Mouse (Mus musculus): ENCODE data around the gene Ly6g6f.
"Not testable (repeated sequence)": the region's sequence is repeated elsewhere in the genome, so short reads cannot be mapped to it uniquely, and the experiment has no call there.

Gene Ly6g6f

DNA sequence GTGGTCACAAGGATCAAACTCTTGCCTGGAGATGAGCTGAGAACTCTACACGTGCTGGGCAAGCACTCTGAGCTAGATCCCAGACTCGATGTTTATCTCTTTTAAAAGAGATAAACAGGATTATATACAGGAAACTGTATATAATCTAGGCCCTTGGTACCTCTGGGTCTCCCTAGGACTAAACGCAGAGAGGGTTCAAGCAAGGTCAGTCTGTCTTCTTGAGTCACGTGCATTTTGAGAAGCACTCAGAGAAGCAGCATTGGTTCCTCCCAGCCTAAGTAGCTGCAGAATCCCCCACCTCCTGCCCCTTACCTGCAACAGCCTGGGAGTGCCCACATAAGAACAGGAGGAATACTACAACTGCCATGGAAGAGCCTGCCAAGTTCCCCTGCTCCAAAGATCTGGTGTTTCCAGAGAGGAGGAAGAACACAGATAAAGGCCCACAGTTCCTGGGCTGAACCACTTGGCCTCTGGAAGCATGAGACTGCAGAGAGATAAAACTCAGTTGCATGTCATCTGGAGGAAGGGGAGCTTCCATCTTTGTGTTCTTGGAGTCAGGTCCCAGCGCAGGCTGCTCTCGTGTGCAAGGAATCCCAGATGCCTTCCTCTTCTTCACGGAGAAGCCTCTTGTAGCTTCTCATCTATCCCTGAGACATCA, at the start of gene Ly6g6f:
Ly6g6f (minus strand) TSS at position 403 of the 658 bp plus-strand sequence.
- no peak for DNase-seq (ENCODE audit: low read depth, low spot score)

DNA sequence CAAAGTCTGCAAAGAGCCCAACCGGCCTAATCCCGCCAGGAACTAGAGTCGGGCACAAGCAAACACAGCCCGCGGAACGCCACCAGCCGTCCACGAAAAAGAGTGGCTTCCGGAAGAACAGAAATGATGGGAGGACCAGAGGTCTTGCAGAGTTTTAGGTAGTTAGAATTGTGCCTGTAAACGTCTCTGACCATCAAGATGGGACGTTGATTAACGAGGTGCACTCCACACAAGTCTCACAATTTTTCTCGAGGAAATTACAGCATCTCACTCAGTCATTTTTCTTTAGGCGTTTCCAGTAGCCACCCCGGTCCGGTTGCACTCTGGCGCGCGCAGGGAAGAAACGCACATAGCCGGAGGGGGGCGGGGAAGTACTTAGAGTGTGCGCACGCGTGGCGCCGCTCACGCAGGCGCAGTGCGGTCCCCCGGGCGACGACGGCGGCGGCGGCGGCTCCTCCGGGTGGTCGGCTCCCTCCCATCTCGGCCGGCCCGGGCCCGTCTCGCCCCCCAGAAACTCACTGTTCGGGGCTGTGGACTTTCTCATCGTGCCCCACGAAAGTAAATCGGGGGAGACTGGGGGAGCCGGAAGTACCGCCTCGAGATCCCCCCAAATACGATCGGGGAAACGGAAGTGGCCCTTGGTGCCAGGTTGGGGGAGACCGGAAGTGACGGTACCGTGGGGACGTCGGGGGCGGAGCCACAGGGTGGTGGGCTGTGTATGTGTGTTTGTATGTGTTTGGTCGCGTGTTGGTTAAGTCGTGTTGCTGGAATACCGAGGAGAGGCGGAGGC, 49.6 kb upstream of the Ly6g6f start, which contains the start of gene Bag6:
Bag6 (plus strand) TSS at position 378 of the 790 bp plus-strand sequence.
- peak; percentile 90 for DNase-seq (ENCODE audit: low read depth, low spot score)

DNA sequence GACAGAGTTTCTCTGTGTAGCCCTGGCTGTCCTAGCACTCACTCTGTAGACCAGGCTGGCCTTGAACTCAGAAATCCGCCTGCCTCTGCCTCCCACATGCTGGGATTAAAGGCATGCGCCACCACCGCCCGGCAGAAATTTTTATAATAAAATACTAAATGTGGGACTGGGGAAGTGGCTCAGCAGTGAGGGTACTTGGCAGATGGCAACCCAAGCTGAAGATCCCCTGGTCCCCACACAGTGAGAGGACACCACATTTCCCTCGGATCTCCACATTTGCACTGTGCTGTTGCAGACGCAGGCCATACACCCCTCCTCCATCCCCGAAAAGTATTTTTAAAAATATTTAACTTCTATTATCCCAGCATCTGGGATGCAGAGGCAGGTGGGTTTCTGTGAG, 48.1 kb upstream of the Ly6g6f start:
- DNase-seq (ENCODE audit: low read depth, low spot score): no peak

DNA sequence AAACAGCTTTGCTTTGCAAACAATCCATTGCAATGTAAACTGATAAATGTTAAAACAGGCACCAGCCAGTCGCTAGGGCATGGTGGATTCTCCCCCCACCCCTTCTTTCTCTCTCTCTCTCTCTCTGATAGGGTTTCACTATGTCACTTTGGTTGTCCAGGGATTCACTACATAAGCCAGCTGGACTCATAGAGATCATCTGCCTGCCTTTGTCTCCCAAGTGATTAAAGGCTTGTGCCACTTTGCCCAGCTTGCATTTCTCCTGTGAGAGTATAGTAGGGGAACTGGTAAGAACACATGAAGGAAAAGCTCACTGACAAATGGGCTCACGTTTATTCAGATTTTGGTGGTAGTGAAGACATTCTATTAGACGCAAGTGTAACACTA, 46.8 kb upstream of the Ly6g6f start:
- DNase-seq (ENCODE audit: low read depth, low spot score): no peak

DNA sequence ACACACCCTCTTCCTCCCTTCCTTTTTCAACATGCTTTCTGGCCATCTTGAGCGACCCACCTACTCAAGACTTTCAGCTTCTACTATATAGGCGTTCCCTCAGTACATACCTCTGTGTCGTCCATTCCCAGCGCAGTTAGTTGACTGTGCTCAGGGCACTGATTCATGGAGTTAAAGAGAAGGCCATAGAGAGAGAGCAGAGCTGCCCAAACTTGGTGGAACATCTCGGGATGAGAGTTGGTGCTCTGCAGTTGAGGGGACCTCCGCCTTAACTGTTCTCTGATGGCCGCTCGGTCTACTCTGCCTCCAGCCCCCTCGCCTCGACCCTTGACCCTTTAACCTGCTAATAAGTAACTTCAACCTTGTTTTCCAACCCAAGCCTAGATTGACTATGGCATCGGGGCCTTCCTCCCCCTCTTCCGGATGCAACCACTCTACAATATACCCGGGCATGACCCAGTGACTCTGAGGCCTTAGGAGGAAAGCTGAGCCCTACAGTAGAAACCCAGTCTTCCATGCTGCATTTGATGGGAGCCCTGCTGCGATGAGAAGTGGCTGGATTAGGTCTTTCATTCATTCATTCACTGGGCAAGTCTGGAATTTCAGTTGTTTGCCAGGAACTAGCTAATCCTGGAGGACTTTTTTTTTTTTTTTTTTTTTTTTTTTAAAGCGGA, 46.2 kb upstream of the Ly6g6f start, which contains the start of gene Apom:
Apom (minus strand) TSS at position 551 of the 674 bp plus-strand sequence.
- DNase-seq (ENCODE audit: low read depth, low spot score): no peak

DNA sequence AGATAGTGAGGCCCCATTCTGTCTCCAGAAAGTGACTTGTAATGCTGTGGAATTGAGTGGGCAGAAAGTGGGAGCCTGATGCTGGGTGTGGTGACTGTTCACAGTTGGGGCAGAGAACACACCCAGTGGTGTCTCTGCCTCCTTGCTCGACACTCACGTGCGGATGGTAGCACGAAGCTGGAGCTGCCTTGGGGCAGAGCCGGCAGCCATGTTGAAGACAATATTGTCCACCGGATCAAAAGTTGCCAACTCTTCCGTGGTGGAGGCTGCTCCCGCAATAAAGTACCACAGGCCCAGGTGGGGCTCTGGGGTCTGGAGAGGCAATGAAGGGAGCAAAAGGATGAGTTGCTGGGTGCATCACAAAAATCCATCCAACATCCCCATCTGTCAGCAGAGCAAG, 45.6 kb upstream of the Ly6g6f start:
- no peak for DNase-seq (ENCODE audit: low read depth, low spot score)

DNA sequence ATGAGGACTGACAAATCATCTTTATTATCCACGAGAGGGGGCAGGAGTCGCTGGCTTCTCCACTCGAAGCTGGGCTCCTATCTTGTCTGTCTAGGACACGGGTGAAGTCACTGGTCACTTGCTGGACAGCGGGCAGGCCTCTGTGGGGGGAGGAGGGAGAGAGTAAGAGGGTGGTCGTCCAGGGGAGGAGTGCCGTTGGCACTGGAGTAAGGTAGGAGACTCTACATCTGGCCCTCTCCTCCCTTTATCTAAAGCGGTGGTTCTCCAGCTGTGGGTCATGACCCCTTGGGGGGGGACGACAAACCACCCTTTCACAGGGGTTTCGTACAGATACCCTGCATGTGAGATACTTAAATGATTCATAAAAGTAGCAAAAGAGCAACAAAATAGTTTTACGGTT, 43.6 kb upstream of the Ly6g6f start:
- DNase-seq (ENCODE audit: low read depth, low spot score): no peak

DNA sequence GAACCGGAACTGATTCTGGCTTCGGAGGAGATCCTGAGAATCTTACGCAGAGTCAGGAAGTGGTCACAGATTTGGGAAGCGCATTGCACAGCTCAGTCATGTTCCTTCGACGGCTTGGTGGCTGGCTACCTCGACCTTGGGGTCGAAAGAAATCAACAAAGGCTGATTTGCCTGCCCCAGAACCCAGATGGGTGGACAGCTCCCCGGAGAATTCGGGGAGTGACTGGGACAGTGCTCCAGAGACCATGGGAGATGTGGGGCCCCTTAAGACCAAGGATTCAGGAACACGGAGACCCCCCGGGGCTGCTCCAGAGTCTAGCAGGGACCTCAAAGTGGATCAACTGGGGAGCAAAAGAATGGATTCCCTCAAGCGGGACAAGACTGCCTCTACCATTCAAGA, 41.6 kb upstream of the Ly6g6f start:
- DNase-seq (ENCODE audit: low read depth, low spot score): no peak

DNA sequence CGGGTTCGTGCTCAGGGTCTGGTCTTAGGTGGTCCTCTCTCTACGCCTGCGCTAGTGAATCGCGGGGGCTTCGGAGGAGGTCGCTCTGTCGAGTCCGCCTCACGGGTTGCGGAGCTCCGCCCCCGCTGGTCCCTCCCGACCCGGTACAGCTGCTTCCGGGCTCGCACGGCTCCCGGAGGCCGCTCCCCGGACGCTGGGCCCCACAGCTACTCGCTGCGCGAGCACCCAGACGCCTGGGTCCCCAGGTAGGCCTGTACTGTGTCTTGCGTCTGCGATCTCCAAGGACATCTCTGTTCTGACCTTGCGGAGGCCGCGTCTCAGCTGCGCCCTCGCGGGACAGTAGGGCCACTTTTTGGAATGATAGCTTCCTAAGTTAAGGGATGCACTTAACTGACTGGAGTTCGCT, 40.8 kb upstream of the Ly6g6f start, which contains the start of gene D17H6S53E:
D17H6S53E (plus strand) TSS at position 168 of the 406 bp plus-strand sequence.
- peak; percentile 61 for DNase-seq (ENCODE audit: low read depth, low spot score)

DNA sequence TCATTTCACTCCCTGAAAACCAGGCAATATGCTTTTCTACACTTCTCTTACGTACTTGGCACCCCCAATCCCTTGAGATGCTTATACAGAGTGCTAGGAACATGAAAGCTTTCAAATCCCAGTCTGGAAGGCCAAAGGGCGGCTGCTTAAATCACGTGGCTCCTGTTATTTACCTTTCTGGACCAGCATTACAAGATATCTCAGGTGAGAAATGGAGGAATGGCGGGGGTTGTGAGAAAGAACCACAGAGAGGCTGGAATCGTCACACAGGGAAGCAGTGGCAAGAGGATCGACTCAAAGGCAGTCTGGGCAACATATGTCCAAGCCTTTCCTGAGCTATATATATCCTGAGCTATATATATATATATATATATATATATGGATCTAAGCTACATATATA, 40.2 kb upstream of the Ly6g6f start:
- DNase-seq (ENCODE audit: low read depth, low spot score): no peak

DNA sequence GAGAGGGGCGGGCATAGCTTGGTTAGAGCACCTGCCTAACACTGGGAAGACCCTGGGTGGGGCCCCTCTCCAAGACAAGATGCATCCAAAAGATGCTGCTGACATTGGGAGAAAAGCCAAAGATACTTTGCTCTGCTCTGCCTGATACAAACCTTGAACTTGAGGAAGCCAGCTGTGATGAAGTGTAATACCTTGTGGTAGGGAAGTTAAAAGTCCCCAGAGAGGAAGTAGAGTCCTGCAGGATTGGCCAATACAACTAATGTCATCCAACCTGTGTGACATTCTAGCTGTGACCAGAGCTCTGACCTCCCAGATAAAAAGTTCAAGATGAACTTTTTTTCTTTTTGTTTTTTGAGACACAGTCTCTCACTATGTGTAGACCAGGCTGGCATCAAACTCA, 39.7 kb upstream of the Ly6g6f start:
- DNase-seq (ENCODE audit: low read depth, low spot score): no peak

DNA sequence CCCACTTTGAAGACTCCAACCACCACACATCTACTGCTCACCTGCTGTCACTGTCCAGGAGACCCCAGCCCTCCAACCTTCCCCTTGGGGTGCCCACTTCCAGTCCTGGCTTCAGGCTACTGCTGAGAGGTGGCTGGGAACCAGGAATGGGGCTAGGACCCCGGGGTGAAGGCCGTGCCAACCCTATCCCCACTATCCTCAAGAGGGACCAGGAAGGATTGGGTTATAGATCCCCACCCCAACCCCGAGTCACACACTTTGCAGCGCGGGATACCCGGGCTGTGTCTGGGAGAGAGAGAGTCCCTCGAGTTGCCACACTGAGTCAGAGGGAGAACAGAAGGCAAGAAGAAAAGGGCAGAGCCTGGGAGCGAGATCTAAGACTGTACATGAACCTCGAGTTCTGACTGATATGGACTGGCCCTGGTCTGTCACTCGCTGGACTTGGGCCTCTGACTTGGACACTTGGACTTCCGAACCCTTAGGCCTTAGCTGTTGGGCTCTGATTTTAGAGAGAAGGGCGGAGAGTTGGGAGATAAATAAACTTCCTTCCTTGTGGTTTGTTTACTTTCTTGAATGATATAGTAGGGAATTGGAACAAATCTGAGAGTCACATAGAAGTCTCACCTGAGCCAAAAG, 39.0 kb upstream of the Ly6g6f start:
- DNase-seq (ENCODE audit: low read depth, low spot score): not testable (repeated sequence)

DNA sequence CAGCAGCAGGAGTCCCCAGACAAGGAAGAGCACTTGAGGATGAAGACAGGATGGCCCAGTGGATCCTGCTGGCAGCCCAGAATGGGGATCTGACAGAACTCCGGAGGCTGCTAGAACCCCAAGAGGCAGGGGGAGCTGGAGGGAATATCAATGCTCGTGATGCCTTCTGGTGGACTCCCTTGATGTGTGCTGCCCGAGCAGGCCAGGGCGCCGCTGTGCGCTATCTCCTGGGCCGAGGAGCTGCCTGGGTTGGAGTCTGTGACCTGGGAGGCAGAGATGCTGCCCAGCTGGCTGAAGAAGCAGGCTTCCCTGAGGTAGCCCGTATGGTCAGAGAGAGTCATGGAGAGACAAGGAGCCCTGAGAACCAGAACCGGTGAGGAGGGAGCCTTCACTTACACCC, 37.9 kb upstream of the Ly6g6f start:
- not testable (repeated sequence) for DNase-seq (ENCODE audit: low read depth, low spot score)

DNA sequence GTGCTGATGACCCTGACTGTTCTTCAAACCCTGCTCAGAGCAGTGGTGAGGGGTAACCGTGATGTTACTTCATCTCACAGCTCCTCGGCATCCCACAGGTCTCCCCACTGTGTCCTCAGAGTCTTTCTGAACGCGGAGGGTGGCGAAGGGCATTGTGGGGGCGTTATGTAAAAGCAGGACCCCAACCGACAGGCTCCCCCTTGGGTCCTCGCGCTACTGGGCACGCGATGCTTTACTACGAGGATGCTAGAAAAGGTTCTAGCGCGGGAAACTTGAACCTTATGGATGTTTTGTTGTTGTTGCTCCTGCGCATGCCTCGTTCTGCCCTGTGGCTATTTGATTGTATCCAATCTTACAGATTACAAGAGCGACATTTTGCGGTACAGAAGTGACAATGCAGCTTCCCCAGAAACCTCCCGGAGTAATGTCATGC, 36.5 kb upstream of the Ly6g6f start, which contains the start of gene Csnk2b:
Csnk2b (minus strand) TSS at position 183 of the 433 bp plus-strand sequence.
- DNase-seq (ENCODE audit: low read depth, low spot score): no peak

DNA sequence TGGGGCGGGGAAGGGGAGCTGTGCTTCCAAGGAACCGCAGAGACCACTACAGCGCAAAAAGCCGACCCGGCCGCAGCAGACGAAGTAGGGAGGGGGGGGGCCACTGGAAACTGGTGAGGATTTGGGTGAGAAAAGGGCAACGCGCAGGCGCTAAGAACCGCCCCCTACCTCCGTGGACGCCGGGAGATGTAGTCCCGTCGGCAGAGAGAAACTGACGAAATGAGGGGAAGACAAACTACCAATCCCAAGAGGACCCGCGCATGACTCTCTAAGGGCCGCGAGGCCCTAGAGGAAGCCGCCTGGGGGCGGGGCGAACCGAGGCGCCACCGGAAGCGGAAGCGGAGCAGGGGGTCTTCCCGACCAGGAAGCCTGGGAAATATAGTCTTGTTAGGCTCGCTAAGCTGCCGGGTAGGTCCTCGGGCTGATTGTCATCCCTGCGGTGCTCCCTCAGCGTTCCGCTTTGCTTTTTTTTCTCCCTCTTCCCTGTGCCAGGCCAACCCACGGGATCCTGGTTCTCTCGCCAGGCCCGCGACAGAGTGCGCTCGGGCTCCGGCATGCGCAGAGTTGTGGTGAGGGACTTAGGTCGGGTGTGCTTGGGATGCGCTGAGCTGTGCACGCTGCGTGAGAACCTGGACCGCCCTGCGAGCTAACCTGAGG, 35.9 kb upstream of the Ly6g6f start, which contains the start of gene Gpank1:
Gpank1 (plus strand) TSS at position 313 of the 657 bp plus-strand sequence.
- peak; percentile 91 for DNase-seq (ENCODE audit: low read depth, low spot score)

DNA sequence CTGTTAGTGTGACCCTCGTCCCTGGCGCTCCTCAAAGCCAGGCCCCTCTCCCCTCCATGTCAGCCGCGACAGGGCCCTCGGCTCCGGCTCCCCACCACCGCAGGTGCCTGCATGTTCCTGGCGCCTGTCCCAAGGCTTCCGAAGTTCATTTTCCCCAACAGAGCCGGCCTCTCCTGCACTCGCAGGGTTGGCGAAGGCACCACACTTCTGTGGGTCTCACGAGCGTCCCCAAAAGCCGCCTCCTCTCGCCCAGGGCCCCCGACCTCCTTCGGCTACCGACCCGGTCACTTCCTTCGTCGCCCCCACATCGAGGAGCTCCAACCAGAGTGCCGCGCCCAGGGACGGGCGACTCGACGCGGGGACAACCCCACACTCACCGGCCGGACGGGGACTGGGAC, 35.3 kb upstream of the Ly6g6f start:
- DNase-seq (ENCODE audit: low read depth, low spot score): no peak

DNA sequence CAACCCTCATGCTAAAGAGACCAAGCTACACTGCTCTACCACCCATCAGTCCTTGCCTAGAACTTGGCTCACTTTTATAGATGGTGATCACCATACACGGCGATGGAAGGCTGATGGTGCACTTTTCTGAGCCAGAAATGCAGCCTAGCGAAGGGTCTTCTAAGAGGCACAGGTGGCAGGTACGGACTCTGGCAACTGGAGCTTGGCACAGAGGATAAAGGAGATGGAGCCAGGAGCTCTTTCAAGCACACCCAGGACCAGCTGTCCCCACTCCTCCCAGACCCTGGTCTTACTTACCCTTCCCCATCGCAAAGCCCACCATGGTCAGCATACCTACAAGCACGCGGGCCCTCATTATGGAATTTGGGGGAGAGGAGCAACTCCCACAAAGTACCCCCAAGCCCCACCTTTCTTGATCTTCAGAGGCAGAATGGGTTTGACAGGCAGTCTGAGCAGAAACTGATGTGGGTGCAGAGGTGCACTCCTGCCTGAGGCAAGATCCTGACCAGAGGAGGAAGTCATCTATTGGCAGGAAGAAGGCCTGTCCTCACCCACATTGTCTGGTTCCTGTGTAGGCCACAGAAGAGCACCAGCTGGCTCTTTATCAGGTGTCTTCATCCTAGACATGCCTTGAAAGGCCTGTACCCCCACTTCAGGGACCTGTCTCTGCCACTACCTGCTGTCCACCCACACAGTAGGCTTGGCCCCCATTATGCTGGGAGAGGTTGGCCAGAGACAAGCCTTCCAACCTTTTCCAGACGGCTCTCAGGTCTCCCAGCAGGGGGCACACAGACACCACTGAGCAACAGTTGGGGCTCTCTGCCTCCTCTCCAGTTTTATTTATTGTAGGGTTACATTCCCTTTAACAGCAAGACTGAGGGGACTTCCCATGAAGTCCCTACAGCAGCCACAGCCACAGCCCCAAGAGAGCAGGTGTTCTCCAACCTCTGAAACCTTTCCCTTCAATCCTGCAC, 29.9 kb upstream of the Ly6g6f start, which contains the start of gene Ly6g5b:
Ly6g5b (minus strand) TSS at position 383 of the 974 bp plus-strand sequence.
- no peak for DNase-seq (ENCODE audit: low read depth, low spot score)

DNA sequence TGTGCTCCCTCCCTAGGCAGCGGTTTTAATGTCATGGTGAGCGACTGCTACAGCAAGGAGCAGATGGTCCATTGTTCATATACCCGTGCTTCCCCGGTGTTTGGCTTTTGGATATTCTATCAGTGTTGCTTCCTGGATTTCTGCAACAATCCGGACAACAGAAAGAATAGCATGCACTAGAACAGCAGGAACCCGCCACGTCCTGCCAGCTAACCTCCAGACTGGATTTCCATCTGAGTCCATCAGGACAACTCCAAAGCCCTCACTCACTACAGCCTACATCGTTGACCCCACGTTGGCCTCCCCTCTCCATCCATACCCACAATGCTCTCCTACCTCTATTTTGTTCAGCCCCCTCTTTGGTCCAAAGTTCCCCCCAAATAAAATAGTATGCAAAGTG, 26.4 kb upstream of the Ly6g6f start:
- DNase-seq (ENCODE audit: low read depth, low spot score): no peak

DNA sequence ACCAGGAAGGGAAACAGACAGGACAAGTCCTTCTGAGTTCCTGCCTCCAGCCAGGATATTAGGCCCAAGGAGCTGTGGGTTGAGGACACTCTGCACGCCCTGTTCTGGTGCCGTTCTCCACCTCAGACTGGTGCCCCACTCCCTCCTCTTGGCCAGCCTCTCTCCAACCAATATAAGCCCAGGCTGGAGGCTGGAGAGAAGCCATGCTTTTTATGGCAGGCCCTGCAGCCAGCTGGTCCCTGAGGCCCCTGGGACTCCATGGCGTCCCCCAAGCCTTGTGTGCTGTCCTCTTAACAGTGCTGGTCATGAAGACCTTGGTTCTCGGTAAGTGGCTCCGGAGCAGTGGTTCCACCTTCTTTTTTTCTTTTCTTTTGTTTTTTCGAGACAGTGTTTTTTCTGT, 22.7 kb upstream of the Ly6g6f start, which contains the start of gene Ly6g5c:
Ly6g5c (plus strand) TSS at position 183 of the 400 bp plus-strand sequence.
- no peak for DNase-seq (ENCODE audit: low read depth, low spot score)

DNA sequence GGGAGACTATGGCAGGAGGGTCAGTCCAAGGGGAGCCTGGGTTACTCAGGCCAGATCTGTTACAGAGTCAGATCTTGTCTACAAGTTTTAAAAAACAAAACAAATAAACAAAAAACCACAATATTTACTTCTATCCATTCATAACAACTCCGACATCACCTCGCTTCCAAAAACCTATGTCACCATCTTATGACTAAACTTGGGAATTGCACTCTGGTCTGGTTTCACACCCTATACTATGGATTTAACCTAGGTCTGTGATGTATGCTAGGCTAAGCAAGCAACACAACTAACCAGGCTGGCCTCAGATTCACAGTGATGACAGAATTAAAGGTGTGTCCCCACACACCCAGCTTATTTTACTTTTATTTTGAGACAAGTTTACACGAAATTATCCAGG, 21.1 kb upstream of the Ly6g6f start:
- DNase-seq (ENCODE audit: low read depth, low spot score): no peak
